Mouse (Mus musculus): ENCODE measurements around the gene Sorcs3.

The Sorcs3 gene

DNA sequence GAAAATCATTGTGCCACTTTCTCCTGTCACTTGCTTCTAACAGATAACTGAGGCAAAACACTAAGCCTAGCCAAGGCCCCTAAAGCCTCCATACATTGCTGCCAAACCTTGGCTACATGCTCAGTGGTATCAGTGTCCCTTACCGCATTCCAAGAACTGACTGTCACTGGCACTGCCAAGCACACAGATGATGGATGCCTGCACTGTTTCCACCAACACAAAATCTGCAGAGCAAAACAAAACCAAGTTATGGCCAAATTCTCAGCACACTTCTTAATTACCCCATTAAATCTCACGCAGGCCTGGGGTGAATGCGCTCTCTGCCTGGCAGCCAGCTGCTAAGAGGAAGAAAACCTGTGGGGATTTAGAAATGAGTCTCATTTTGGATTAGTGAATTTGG lies 628.5 kb downstream of the Sorcs3 start:
- DNase-seq (ENCODE audit: low spot score in 2 of 2), result no peak

DNA sequence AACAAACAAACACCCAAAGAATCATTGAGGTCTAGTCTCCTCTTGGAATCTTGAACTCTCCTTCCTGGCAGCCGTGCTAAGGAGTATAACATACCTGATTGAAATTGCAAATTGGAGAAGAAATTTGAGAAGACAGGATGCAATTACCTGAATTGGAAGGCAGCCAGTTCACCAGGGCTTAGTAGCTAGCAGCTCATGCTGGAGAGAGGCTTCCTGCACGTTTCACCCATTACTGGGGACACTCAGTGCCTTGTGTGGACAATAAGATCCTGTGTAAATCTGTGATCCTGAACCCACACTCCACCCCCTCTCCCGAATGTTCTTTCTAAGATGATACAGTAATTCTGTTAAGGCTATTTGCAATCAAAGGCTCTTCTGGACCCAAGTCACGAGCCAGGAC lies 633.6 kb downstream of the Sorcs3 start:
- no peak for DNase-seq (ENCODE audit: low spot score in 2 of 2)

DNA sequence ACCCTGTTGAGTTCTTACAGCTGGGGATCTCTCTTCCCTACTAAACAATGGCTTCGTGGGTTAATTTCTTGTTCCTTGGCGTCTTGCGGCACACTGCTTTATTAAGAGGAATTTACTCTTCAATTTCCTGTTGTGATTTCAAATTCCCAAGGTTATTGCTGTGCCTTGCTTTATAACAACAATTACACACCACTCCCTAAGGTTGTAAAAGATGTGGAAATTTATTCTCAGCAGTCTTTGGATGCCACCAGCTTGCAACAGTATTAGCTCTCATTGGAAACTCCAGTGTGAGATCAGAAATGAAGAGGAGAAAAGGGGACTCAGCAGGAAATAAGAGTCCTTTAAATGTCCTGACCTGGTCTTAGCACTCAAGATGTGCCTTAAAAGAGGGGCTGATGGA lies 641.9 kb downstream of the Sorcs3 start:
- no peak for DNase-seq (ENCODE audit: low spot score in 2 of 2)

DNA sequence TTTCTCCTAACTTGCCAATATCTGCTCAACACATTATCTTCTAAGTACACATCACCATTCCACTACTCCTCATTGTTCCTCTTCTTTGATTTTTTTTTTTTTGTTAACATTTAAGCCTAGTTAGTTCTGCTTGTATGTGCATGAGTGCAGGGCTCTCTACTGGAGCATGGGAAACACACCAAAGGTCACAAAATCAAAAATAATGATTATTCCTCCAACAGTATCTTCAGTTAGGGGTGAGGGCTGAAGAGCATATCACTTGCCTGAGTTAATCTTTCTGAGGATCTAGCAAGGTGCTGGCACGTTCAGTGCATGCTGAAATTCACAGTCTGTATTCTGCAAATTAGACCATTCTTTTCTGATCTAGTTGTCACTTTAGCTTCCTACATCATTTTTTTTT lies 644.6 kb downstream of the Sorcs3 start:
- no peak for DNase-seq (ENCODE audit: low spot score in 2 of 2)

Data from urinary bladder, postnatal 4 days (tissue).